Mouse (Mus musculus) liver, adult 2 months (tissue): Measurements from ENCODE around the gene Scamp1. TPM values are rescaled to one million over a fixed set of nuclear protein-coding genes. Genes with fewer than 3 reads are reported as not detected.
A peak's percentile ranks its signal among the peaks of the same experiment; 100 is the strongest.

ENCODE experiments used
- DNase-seq: peaks from one replicate; pipeline ENCODE4 v3.0.0-alpha.2; 2011; ENCODE audit warnings: low read depth, low spot score; ENCODE audit errors: extremely low read depth
- H3K27ac ChIP-seq: fragments of 200-500 bp; replicated peaks from 2 replicates; pipeline ENCODE4 v1.5.1; 2012; ENCODE audit warnings: low read depth, mild to moderate bottlenecking, control low read depth, inconsistent platforms, low read length; ENCODE audit not compliant: insufficient read depth
- H3K27me3 ChIP-seq: fragments of 200-500 bp; 2 replicates; pipeline ENCODE4 v1.6.1; 2012; ENCODE audit warnings: mild to moderate bottlenecking, moderate library complexity, low read length, inconsistent platforms; ENCODE audit not compliant: control insufficient read depth, insufficient read depth
- H3K36me3 ChIP-seq: fragments of 200-500 bp; 2 replicates; pipeline ENCODE4 v1.6.1; 2012; ENCODE audit warnings: low read length, inconsistent platforms; ENCODE audit not compliant: control insufficient read depth, insufficient read depth
- H3K4me1 ChIP-seq: fragments of 200-500 bp; 2 replicates; pipeline ENCODE4 v1.6.1; 2011; ENCODE audit warnings: low read length; ENCODE audit not compliant: control insufficient read depth, insufficient read depth
- H3K4me3 ChIP-seq: fragments of 200-500 bp; 2 replicates; pipeline ENCODE4 v1.5.1; 2011; ENCODE audit warnings: low read depth, mild to moderate bottlenecking, control low read depth, low read length, moderate library complexity; ENCODE audit not compliant: insufficient read depth
- H3K79me2 ChIP-seq: fragments of 200-500 bp; 2 replicates; pipeline ENCODE4 v1.6.1; 2012; ENCODE audit warnings: inconsistent platforms, mild to moderate bottlenecking, low read length, moderate library complexity; ENCODE audit not compliant: control insufficient read depth, insufficient read depth
- H3K9ac ChIP-seq: fragments of 200-500 bp; 2 replicates; pipeline ENCODE4 v1.6.1; 2012; ENCODE audit warnings: low read depth, mild to moderate bottlenecking, control low read depth, inconsistent platforms, low read length
- CTCF ChIP-seq: fragments of 200-500 bp; IDR thresholded peaks from 2 replicates; pipeline ENCODE4 v1.5.1; 2011; ENCODE audit warnings: low read depth, low read length, control low read depth
- POLR2A ChIP-seq: fragments of 200-500 bp; IDR thresholded peaks from 2 replicates; pipeline ENCODE4 v1.6.1; 2011; ENCODE audit warnings: low read length, control low read depth; ENCODE audit not compliant: insufficient read depth; ENCODE audit errors: extremely low read depth
- WGBS: fragments of 180-500 bp; shearing (Covaris S2); methylation state at CpG from one replicate; pipeline ENCODE4 v1.1.7; 2018; 5-methylcytosine and 5-hydroxymethylcytosine counted together
- polyA plus RNA-seq: library from polyadenylated mRNA; depleted of rRNA; stranded (reverse); fragments of >200 nt; gene quantifications from 2 replicates; pipeline ENCODE4 v1.2.3, GENCODE M21; 2012
- total RNA-seq: library from RNA; depleted of rRNA; stranded (reverse); fragments of >200 nt; gene quantifications from 2 replicates; pipeline ENCODE4 v1.2.3, GENCODE M21; 2014

Scamp1 gene
- total and polyA plus RNA-seq, 2 experiments: 15.8 to 24.3 TPM

DNA sequence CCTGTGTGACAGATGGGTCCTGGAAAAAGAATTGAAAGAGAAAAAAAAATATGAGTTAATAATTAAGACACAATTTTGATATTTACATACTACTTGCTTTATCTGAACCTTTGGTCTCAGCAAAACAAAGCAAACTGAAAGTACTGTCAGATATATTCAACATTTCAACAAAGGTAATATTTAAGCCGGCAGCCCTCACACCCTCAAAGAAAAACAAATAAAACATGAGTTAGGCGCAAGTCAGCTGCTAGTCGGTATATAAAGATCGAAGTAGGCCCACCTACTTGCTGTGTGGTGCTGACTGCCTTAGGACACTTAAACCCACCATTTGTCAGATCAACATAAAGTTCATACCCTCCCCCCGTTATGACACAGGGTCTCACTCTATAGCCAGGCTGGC is 32.6 kb downstream of the Scamp1 start:
- Histone ChIP-seq H3K9ac (peak overlapping the region; percentile 49; the same call in 1 of the 2 replicates), H3K4me3 (peak overlapping the region; percentile 15; the same call in 1 of the 2 replicates), H3K4me1 (peaks cover 27% of the 10 kb centered on the region), H3K27ac (peak overlapping the region; percentile 97), H3K36me3 (no peaks in the 10 kb centered on the region), H3K79me2 (peaks cover 34% of the 10 kb centered on the region; the same call in 1 of the 2 replicates), H3K27me3 (no peaks in the 10 kb centered on the region)
- 32% methylated on average over 5 of the region's 5 CpGs for WGBS
- peak; percentile 90 for DNase-seq
- TF ChIP-seq POLR2A (no peak), CTCF (no peak)

DNA sequence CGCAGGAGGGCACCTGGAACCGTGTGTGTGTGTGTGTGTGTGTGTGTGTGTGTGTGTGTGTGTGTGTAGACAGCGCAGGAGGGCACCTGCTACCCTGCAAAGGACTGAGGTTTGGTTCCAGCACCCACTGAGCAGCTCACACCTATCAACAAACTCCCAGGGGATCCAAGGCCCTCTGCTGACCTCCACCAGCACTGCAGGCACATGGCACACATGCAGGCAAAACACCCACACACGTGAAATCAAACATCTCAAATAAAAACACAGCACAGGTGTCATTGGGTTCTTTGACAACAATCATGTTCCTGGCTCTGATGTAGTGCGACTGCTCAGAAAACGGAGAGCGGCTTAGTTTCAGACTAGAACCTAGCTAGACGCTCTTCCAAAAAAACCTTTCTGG is 34.9 kb downstream of the Scamp1 start:
- peak; percentile 64 for DNase-seq
- WGBS: 49% methylated on average over 6 of the region's 8 CpGs
- peak; percentile 64 for TF ChIP-seq CTCF
- TF ChIP-seq POLR2A: no peak

DNA sequence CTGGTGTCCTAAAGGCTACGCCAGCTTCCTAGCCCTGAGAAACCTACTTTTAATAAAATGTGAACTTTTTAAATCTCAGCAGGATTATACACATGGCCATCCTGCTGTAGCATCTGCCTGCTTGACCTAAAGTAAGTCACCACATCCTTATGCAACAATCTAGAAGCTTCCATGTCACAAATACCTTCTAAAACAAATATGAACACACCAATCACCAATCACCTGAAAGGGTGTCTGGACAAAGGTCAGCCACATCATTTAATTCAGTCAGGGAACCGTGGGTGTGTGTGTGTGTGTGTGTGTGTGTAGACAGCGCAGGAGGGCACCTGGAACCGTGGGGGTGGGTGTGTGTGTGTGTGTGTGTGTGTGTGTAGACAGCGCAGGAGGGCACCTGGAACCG is 35.5 kb downstream of the Scamp1 start:
- H3K9ac ChIP-seq: no peak overlapping the region
- peak; percentile 77 for DNase-seq
- WGBS: 56% methylated on average over 6 of the region's 6 CpGs

More for the DNA sequence above, 34.9 kb downstream of the Scamp1 start:
- H3K36me3 ChIP-seq: no peaks in the 10 kb centered on the region
- H3K9ac ChIP-seq: no peak overlapping the region
- peaks cover 34% of the 10 kb centered on the region; the same call in 1 of the 2 replicates for H3K79me2 ChIP-seq
- peak overlapping the region; percentile 7; the same call in 1 of the 2 replicates for H3K27ac ChIP-seq
- peaks cover 17% of the 10 kb centered on the region for H3K4me1 ChIP-seq
- no peaks in the 10 kb centered on the region for H3K27me3 ChIP-seq
- no peak overlapping the region for H3K4me3 ChIP-seq

DNA sequence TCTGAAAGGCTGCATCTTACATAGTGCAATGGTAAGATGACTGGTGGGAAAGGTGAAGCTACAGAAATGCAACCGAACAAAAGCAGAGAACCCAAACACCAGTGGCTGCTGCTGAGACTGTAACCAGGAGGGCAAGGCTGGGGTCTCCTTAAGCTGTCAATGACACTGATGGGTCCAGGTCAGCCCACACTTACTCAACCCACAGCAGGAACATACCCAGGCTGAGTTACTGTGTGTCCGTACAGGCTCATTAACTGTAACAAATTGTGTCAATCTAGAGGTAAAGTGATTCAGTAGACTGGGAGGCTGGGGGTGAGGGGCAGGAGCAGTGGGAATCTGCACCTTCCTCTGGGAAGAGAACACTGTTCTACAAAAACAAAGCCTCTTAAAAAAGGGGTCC is 42.8 kb downstream of the Scamp1 start:
- no peak overlapping the region for H3K4me3 ChIP-seq
- H3K4me1 ChIP-seq: peaks cover 11% of the 10 kb centered on the region
- no peak for DNase-seq
- no peaks in the 10 kb centered on the region for H3K36me3 ChIP-seq
- H3K9ac ChIP-seq: no peak overlapping the region
- H3K27ac ChIP-seq: no peak overlapping the region
- TF ChIP-seq POLR2A (no peak), CTCF (no peak)
- WGBS: 91% methylated on average over 2 of the region's 2 CpGs
- no peaks in the 10 kb centered on the region for H3K27me3 ChIP-seq
- peaks cover 43% of the 10 kb centered on the region for H3K79me2 ChIP-seq

More for the DNA sequence above, 35.5 kb downstream of the Scamp1 start:
- no peaks in the 10 kb centered on the region for H3K27me3 ChIP-seq
- H3K4me1 ChIP-seq: peaks cover 14% of the 10 kb centered on the region
- no peak overlapping the region for H3K4me3 ChIP-seq
- H3K79me2 ChIP-seq: peaks cover 36% of the 10 kb centered on the region; the same call in 1 of the 2 replicates
- peak overlapping the region; percentile 6; the same call in 1 of the 2 replicates for H3K27ac ChIP-seq
- no peak for TF ChIP-seq POLR2A
- no peaks in the 10 kb centered on the region for H3K36me3 ChIP-seq

- no peak overlapping the region for H3K9ac ChIP-seq
- WGBS: 39% methylated on average over 4 of the region's 4 CpGs
- H3K36me3 ChIP-seq: no peaks in the 10 kb centered on the region
- peaks cover 11% of the 10 kb centered on the region for H3K4me1 ChIP-seq
- TF ChIP-seq CTCF: no peak
- TF ChIP-seq POLR2A: no peak
- no peak overlapping the region for H3K27ac ChIP-seq
- no peak overlapping the region for H3K4me3 ChIP-seq
- H3K27me3 ChIP-seq: no peaks in the 10 kb centered on the region
- DNase-seq: peak; percentile 61
- peaks cover 36% of the 10 kb centered on the region for H3K79me2 ChIP-seq
These were observed 43.6 kb downstream of the Scamp1 start for GRCm38 (mm10) chr13:94241892-94242524.

GRCm38 (mm10) chr13:94240873-94241272 is 44.8 kb downstream of the Scamp1 start:
- peaks cover 38% of the 10 kb centered on the region for H3K79me2 ChIP-seq
- H3K27me3 ChIP-seq: no peaks in the 10 kb centered on the region
- no peak overlapping the region for H3K27ac ChIP-seq
- no peak for DNase-seq
- no peaks in the 10 kb centered on the region for H3K36me3 ChIP-seq
- H3K4me1 ChIP-seq: peaks cover 11% of the 10 kb centered on the region
- no peak overlapping the region for H3K4me3 ChIP-seq
- H3K9ac ChIP-seq: no peak overlapping the region
- TF ChIP-seq POLR2A (no peak), CTCF (no peak)
- 65% methylated on average over 5 of the region's 5 CpGs for WGBS
